Mouse (Mus musculus) MN1 (cell line): Measurements from ENCODE around the gene Atp5j.

ENCODE experiments used
- DNase-seq: peaks from one replicate; pipeline ENCODE4 v3.0.0-alpha.2; 2016; ENCODE audit warnings: low spot score

Gene Atp5j

DNA sequence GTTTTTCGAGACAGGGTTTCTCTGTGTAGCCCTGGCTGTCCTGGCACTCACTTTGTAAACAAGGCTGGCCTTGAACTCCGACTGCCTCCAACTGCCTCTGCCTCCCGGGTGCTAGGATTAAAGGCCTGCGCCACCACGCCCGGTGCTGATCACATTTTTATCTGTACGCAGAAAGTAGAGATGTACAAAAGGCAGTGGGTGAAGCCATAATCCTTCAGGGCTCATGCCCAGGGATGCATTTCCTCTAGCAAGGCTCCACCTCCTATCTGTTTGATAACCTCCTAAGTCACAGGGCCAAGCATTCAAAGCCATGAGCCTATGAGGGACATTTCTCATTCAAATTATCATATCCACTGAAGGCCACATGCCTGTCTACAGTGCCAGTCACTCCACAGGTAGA, 27.6 kb downstream of the Atp5j start:
- no peak for DNase-seq

DNA sequence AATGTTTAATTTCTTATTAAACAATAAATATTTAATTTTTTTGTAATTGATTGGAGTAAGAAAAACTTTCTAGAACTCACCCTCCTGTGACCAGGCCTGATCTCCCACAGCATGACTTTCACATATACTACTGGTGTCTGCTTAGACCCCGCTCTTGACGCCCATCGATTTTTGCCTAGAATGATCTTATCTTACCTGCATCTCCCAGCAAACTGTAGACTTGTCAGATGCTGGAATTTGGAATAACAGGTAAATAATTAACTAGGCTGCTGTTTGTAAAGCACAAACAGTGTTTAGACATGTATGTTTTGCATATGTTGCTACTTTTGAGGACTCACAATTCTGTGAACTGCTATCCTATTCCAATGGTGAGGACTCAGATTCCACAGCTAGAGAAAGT, 29.2 kb downstream of the Atp5j start:
- DNase-seq: no peak

DNA sequence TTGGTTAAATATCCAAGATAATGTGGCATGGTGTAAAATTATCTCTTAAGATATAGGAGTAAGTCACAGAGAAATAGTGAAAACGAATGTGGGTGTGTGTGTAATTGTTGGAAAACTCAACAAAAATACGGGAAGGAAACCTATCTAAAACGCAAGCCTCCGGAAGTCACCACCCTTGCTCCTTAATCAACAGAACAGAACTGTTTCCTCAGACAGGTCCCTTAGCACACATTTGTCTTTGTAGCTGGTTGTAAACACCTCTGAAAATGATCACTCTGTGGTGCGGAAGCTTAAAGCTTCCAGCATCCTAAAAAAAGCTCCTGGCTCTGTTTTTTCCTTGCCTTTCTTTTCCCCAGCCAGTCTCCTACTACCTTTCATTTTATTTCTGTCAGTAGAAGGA, 30.6 kb downstream of the Atp5j start:
- no peak for DNase-seq

DNA sequence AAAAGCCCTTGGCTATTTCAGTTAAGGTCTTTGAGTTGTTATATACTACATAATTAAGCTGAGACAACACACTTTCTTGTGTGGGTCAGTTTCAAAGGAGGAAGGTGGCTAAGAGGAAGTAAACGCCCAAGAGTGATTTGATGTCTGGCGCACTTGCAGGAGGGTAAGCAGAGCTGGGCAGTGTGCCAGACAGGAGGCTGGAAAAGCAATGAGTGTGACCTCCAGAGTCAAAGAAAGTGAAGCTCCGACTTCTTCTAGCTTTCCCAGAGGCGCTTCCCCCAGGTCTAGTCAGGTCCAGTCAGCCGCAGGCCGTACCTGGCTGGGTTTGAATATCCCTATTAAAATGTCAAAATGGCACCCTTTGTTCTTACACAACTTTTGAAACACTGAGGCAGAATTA, 33.2 kb downstream of the Atp5j start:
- no peak for DNase-seq

DNA sequence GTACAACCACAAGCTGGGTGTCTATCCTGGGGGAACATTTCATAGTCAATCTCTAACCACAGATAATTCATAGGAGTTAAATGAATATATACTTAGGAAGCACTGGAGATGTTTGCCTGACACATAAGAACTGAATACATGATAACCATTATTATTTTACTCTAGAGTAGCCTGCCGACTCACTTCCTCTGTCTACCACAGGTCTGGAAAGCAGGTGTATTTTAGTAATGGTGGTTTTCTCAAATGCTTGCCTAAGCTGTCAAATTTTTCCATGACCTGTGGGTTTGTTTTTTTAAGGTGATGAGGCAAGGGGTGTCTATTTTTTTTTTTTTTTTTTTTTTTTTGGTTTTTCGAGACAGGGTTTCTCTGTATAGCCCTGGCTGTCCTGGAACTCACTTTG, 35.4 kb downstream of the Atp5j start:
- DNase-seq: no peak

DNA sequence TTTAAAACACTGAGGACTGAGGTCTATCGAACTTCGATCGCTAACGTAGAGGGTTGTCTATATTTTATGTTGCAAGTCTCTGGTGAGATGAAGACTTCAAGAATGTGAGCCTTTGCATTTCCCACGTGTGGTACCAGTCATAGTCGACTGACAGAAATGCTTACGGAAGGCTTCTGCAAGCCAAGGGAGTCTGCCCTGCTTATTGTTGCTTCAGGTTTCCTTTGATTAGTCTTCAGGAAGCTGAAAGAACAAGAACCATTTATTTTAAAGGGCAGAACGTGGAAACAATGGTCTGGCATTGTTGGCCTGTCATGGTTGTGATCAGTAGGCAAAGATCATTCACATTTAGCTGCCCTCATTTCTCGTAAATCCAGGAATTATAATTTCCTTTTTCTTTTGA, 38.7 kb downstream of the Atp5j start:
- DNase-seq: no peak

DNA sequence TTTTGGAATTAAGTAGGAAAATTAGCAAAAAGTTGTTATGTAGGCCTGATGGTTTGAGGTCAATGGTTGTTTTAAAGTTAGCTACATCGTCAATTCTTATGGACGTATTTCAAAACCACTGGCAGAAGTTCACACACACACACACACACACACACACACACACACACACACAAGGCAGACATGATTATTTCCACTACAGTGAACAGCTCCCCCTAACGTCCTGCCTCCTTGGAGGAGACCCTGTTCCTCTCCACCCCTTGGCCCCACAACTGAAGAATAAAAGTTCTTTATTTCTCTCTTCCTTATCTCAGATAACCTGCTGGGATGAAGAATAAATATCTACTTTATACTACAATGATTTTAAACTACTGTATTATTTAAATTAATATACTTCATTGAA, 40.1 kb downstream of the Atp5j start:
- DNase-seq: no peak

DNA sequence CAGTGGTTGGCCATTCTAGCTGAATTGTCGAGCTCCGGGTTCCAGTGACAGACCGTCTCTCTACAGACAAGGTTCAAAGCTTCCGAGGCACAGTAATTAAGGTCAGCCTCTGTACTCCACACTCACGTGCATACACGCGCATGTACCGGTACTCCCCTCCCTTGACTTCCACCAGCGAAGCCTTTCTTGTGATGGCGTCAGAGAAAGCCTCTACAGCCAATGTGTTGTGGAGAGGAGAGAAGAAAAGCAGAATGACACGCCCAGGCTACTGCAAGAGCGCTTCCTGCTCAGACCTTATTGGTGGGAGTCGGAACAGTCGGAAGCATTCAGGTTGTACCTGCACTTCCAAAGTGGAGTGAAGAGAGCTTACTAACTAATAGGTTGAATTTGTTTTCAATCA, 42.0 kb downstream of the Atp5j start:
- no peak for DNase-seq

DNA sequence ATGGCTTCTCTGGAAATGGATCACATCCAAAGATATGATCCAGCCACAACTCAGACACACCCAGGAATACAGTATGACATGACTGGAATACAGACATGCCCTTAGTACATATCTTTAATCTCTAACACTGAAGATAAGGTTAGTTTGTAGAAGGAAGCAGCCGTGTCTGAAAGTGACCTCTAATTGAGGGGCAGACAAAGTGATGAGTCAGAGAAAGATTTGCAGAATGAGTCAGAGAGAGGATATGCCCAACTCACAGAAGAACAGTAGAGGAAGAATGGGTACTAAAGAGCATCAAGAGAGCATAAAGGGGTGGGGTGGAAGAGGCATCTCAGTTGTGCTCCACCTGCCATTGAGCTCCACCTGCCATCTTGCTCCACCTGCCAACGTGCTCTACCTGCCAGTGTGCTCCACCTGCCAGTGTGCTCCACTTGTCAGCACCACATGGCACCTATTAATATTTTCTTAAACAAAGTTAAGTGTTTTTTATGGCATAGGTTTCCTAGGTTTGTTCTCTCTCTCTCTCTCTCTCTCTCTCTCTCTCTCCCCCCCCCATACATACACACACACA, 44.7 kb downstream of the Atp5j start:
- DNase-seq: no peak

DNA sequence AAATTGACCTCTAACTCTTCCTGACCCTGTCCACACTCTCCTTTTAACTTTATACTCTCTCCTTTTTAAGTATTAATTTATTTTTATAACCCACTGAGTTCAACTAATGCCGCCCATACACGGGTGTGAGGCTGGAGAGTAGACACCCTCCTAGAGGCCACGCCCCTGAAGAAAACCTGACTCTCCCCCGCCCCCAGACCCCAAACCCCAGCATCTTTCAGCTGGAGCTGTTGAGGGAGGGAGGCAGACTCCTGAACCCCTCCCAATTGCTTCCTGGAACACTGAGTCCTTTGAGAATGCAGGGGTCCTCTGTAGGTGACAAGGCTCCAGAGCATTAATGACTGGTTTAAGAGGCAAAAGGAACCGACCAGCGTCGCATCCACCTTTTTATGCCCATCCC, 50.5 kb downstream of the Atp5j start:
- no peak for DNase-seq

DNA sequence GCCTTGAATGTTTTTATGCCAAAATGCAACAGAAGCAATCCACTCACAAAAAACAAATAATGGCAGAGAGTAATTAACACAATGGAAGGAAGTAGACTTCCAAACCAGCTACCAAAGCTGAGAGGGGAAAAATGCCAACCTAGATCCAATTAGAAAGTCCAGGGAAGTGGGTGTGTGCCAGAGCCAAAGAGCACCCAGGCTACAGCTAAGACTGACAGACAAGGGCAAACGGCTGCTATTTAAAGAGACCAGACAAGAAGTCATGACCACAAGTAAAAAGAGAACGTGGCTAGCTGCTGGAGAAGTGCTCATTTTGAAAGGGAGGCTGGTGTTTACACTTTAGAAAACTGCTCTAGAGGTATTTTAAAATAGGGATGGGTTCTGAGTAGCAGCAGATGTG, 52.1 kb downstream of the Atp5j start:
- DNase-seq: no peak

DNA sequence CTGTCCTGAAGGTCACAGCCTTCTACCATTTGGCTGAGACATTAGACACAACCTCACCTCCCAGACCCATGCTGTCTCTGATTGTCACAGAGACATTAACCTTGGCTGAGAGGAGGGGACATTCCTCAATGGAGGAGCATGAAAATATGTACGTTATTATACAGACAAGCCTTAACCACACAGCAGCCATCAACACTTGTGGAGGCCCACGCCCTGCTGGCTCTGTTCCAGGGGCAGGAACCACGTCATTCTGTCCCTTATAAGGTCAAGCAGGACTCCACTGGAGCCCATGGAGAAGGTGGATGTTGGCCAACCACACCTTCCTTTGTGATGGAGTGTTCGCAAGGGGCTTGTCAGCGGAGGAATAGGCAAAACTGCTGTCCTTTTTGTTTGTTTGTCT, 55.7 kb downstream of the Atp5j start:
- DNase-seq: no peak

DNA sequence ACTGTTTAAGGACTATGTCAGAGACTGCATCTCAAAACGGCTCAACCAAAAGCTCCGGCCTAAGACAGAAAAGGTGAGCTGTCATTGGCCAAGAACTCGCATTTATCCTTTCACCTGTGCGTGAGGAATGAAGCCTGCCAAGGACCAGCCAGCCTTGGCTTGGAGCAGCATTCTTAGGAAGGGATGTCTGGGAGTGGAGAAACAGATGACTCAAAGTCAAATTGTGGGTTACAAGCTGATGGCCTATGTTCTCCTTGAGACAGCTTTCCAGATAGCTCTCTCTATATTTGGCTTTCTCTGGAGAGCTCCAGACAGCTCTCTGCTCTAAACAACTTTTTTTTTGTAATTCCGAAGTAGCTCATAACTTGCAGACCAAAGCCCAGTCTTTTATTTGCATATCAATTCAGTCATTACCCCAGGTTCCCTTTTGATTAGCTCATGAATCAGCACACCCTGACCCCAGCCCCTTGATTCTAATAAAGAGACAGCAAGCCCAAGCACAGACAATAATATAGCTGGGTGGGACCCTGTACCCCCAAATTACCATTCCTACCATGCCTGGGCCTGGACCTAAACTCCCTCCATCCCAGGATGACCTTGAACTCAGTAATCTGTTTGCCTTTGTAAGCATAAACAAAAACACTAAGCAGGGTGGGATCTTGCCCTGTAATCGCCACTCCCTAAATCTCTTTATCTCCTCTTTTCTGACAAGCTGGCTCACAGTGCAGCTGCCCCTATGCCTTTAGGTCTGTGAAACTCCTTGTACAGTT, 56.4 kb downstream of the Atp5j start:
- DNase-seq: no peak

DNA sequence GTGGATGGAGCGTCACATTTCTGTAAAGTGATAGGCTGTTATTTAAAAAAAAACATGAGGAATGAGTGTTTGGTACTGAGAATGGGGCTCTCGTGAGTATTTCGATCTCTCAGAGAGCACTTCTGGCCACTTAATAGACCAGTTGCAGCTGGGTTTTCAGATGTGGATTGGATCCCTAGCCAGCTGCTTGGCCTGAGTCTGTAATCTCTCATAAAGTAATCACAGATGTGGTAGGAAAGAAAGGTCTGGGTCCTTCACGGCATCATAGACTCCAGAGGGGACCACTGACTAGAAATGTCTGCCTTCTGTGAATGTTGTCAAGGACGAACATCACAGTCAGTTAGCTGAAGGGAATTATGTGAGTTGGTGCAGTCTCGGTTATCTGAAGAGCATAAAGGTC, 57.0 kb downstream of the Atp5j start:
- no peak for DNase-seq
